Mouse (Mus musculus): ENCODE measurements around the gene Pitpna. TPM values are rescaled to one million over a fixed set of nuclear protein-coding genes. Genes with fewer than 3 reads are reported as not detected.

The Pitpna gene
- total and polyA plus RNA-seq, 2 experiments from 2014 or later: 58.4 to 74.0 TPM

DNA sequence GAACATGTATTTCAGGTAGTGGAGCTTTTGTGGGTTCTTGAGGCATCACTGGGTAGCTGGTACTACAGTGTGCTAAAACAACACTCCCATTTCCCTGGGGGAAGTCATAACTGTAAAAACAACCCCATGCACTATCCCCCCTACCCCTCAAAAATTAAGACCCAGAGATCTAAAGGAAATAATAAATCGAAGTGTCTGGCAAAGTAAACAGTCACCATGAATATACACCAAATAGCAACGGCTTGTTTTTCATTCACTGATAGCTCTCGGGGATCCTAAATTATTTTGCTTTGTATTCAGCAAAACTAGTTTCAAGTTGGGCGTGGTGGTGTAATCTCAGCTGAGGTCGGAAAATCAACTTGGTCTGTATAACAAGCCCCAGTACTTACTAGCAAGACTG is 42.2 kb downstream of the Pitpna start:
- H3K27me3 ChIP-seq (ENCODE audit: control insufficient read depth, insufficient read depth, low read length): no peaks in the 10 kb centered on the region
- H3K4me2 ChIP-seq (ENCODE audit: low read depth, low read length): peak overlapping the region; percentile 84
- 8% methylated on average over 5 of the region's 5 CpGs for WGBS
- H3K4me1 ChIP-seq (ENCODE audit: control insufficient read depth, insufficient read depth): peaks cover 18% of the 10 kb centered on the region
- H3K9ac ChIP-seq (replicated peaks; ENCODE audit: low read depth, low read length): peak overlapping the region; percentile 73
- H3K27ac ChIP-seq (ENCODE audit: low read depth): peak overlapping the region; percentile 85
- TF ChIP-seq CTCF (IDR thresholded peaks at IDR 0.05; ENCODE audit: low read depth): no peak
- TF ChIP-seq EP300 (IDR thresholded peaks at IDR 0.05; ENCODE audit: low read depth): no peak
- H3K36me3 ChIP-seq (replicated peaks; ENCODE audit: control insufficient read depth, insufficient read depth, low read length): peaks cover 54% of the 10 kb centered on the region
- H3K9me3 ChIP-seq (replicated peaks; ENCODE audit: control insufficient read depth, low read length): no peaks in the 10 kb centered on the region
- no peak for DNase-seq (ENCODE audit: low spot score)
- H3K4me3 ChIP-seq (ENCODE audit: low read depth, low read length): peak overlapping the region; percentile 70
- no peak for ATAC-seq (ENCODE audit: insufficient read depth, low read depth)

DNA sequence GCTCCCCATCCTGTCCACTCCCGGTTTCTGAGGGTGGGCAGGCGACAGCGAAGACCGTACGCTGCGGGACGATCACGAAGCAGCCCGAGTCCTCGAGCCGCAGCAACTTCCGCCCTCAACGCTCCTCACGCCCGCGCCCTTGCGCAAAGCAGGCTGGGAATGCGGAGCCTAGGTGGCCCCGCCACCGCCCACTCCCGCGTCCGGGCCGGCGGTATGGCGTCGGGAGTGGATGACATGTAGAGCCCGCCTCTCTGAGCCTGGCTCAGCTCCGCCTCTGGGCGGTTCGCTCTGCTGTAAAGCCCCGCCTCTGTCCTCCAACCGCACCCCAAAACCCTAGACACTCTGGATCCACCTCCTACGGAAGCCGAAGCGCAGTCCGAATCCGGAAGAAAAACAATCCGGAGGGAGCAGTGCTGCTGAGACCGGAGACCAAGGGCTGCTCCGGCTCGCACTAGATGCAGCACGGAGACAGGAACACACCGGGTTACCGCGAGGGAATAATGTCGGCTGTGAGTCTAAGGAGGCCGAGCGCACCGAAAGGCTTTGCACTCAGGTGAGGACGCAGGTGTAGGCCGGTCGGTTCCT is 42.8 kb downstream of the Pitpna start, which contains the start of gene Inpp5k:
Gene Inpp5k, plus strand, starts transcription at position 344 of the 585 bp plus-strand sequence.
- Histone ChIP-seq H3K9me3 (replicated peaks; ENCODE audit: control insufficient read depth, low read length) (no peaks in the 10 kb centered on the region), H3K27me3 (ENCODE audit: control insufficient read depth, insufficient read depth, low read length) (no peaks in the 10 kb centered on the region), H3K4me1 (ENCODE audit: control insufficient read depth, insufficient read depth) (peaks cover 14% of the 10 kb centered on the region), H3K4me3 (ENCODE audit: low read depth, low read length) (peak within 1 kb of the TSS; percentile 70), H3K27ac (ENCODE audit: low read depth) (peak within 1 kb of the TSS; percentile 85), H3K9ac (replicated peaks; ENCODE audit: low read depth, low read length) (peak within 1 kb of the TSS; percentile 73), H3K4me2 (ENCODE audit: low read depth, low read length) (peak within 1 kb of the TSS; percentile 84), H3K36me3 (replicated peaks; ENCODE audit: control insufficient read depth, insufficient read depth, low read length) (peaks cover 54% of the 10 kb centered on the region)
- no peak; the same call in 1 of the 2 replicates for TF ChIP-seq EP300 (IDR thresholded peaks at IDR 0.05; ENCODE audit: low read depth)
- no peak for TF ChIP-seq CTCF (IDR thresholded peaks at IDR 0.05; ENCODE audit: low read depth)
- ATAC-seq (ENCODE audit: insufficient read depth, low read depth) (peak; percentile 99), DNase-seq (ENCODE audit: low spot score) (peak; percentile 98)
- under 1% methylated on average over 53 of the region's 53 CpGs for WGBS

DNA sequence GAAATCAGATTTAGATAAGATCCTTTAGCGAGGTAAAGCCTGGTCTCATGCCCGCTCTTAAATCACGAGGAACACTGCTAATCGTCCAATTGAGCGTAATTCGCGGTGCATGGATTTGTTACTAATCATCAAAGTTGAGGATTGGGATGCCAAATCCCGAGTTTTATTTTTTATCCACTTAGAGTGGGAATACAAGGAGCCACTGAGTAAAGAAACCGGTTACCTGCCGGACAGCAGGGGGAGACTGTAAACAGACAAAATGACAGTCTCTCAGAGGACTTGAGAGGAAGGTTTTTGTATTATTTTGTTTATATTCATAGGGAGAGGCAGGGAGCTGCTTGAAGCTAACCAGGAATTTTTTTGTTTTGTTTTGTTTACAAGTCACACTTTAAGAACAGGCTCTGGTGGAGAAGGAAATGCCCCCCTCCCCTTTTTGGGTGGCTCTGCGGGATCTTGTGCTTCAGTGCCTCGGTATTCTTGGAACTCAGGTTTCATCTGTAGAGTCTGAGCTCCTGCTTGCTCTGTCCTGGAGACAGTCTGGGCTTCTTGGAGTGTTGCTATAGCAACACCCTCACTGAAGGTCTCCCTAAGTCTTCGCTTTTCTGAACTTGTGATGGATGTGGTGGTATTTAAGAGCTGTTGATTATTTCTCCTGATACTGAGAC is 43.8 kb downstream of the Pitpna start:
- no peaks in the 10 kb centered on the region for H3K9me3 ChIP-seq (replicated peaks; ENCODE audit: control insufficient read depth, low read length)
- peaks cover 50% of the 10 kb centered on the region for H3K36me3 ChIP-seq (replicated peaks; ENCODE audit: control insufficient read depth, insufficient read depth, low read length)
- H3K4me3 ChIP-seq (ENCODE audit: low read depth, low read length): peak overlapping the region; percentile 70
- peak overlapping the region; percentile 73 for H3K9ac ChIP-seq (replicated peaks; ENCODE audit: low read depth, low read length)
- ATAC-seq (ENCODE audit: insufficient read depth, low read depth): no peak
- no peak for DNase-seq (ENCODE audit: low spot score)
- no peak for TF ChIP-seq EP300 (IDR thresholded peaks at IDR 0.05; ENCODE audit: low read depth)
- TF ChIP-seq CTCF (IDR thresholded peaks at IDR 0.05; ENCODE audit: low read depth): peak; percentile 45
- 7% methylated on average over 13 of the region's 13 CpGs for WGBS
- peak overlapping the region; percentile 84 for H3K4me2 ChIP-seq (ENCODE audit: low read depth, low read length)
- peak overlapping the region; percentile 85; the same call in 1 of the 2 replicates for H3K27ac ChIP-seq (ENCODE audit: low read depth)
- H3K27me3 ChIP-seq (ENCODE audit: control insufficient read depth, insufficient read depth, low read length): no peaks in the 10 kb centered on the region
- peaks cover 14% of the 10 kb centered on the region for H3K4me1 ChIP-seq (ENCODE audit: control insufficient read depth, insufficient read depth)

DNA sequence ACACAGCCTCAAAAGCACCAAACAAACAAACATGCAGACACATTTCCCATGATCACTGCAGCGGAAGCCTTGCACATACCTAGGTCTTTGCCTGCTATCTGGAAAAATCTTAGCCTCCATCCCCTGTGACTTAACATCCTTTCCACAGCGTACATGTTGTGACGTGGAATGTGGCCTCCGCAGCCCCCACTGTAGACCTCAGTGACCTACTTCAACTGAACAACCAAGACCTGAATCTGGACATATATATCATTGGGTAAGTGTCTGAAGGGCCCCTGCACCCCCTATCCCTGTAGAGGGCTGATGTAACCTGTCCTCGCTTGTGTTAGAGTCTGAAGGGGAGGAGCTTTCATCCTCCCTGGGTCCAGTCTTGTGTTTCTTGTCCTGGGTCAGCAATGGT is 45.0 kb downstream of the Pitpna start:
- Histone ChIP-seq H3K27me3 (ENCODE audit: control insufficient read depth, insufficient read depth, low read length) (no peaks in the 10 kb centered on the region), H3K4me2 (ENCODE audit: low read depth, low read length) (no peak overlapping the region), H3K36me3 (replicated peaks; ENCODE audit: control insufficient read depth, insufficient read depth, low read length) (peaks cover 51% of the 10 kb centered on the region), H3K4me1 (ENCODE audit: control insufficient read depth, insufficient read depth) (peaks cover 14% of the 10 kb centered on the region), H3K27ac (ENCODE audit: low read depth) (no peak overlapping the region), H3K9me3 (replicated peaks; ENCODE audit: control insufficient read depth, low read length) (no peaks in the 10 kb centered on the region), H3K4me3 (ENCODE audit: low read depth, low read length) (no peak overlapping the region), H3K9ac (replicated peaks; ENCODE audit: low read depth, low read length) (no peak overlapping the region)
- 85% methylated on average over 5 of the region's 5 CpGs for WGBS
- DNase-seq (ENCODE audit: low spot score) (no peak), ATAC-seq (ENCODE audit: insufficient read depth, low read depth) (no peak)
- TF ChIP-seq CTCF (IDR thresholded peaks at IDR 0.05; ENCODE audit: low read depth) (no peak), EP300 (IDR thresholded peaks at IDR 0.05; ENCODE audit: low read depth) (no peak)

DNA sequence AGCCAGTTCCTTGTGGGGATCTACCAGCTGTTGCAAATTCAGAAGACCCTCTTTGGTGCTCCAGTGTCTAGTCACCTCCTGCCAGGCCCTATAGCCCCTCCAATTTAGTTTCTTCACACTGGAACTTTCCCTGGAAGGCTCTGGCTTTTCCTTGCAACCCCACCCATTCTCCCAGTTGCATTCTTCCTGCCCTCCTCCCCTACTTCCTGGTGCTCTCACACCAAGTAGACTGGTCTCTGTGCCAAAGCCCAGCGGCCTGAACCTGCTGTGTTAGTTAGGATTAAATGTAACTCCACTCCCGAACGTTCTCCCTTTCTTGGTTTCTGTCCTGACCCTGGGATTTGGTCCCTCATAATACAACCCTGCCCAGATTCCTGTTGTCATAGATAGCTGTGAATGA is 46.9 kb downstream of the Pitpna start:
- no peak overlapping the region for H3K4me2 ChIP-seq (ENCODE audit: low read depth, low read length)
- 57% methylated on average over 3 of the region's 3 CpGs for WGBS
- H3K27me3 ChIP-seq (ENCODE audit: control insufficient read depth, insufficient read depth, low read length): no peaks in the 10 kb centered on the region
- ATAC-seq (ENCODE audit: insufficient read depth, low read depth): no peak
- no peak for DNase-seq (ENCODE audit: low spot score)
- H3K4me3 ChIP-seq (ENCODE audit: low read depth, low read length): no peak overlapping the region
- no peaks in the 10 kb centered on the region for H3K9me3 ChIP-seq (replicated peaks; ENCODE audit: control insufficient read depth, low read length)
- H3K36me3 ChIP-seq (replicated peaks; ENCODE audit: control insufficient read depth, insufficient read depth, low read length): peaks cover 47% of the 10 kb centered on the region
- H3K9ac ChIP-seq (replicated peaks; ENCODE audit: low read depth, low read length): no peak overlapping the region
- TF ChIP-seq CTCF (IDR thresholded peaks at IDR 0.05; ENCODE audit: low read depth) (no peak), EP300 (IDR thresholded peaks at IDR 0.05; ENCODE audit: low read depth) (no peak)
- H3K4me1 ChIP-seq (ENCODE audit: control insufficient read depth, insufficient read depth): peaks cover 14% of the 10 kb centered on the region
- peak overlapping the region; percentile 49 for H3K27ac ChIP-seq (ENCODE audit: low read depth)

Data from heart, postnatal 0 days (tissue).